ENCODE assay signal across 8 mouse cellular contexts in the genomic region with DNA sequence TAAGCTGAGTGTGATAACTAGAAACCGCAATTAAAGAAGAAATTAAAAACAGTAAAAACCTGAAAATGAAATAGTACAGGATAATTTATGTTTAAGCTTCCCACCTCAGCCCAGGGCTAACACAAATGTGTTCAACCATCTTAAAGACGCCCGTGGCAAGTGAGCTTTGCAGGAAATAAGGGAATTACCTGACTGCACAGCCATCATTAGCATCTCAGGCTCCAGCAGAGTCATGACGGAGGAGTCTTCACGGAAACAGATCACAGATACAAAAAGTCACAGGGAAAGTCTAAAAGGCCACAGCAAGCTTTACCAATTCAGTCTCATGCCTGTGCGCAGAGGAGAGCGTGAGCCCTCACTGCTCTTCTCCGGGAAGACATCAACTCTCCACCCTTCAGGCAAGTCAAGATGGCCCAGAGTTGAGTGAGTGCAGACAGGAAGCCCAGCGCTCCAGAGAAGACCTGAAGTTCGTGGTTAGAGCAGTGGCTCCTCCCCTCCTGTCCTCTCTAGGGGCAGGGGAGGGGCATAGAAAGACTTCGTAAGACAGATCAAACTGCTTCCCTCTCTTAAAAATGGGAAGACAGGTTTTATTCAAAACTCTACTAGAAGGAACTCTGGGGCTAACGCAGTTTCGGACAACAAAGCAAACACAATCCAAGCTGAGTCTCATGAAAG.
DNase-seq lines count a peak whose midpoint lies in the region; ATAC-seq lines count a peak whose summit lies in the region.

No protein-coding gene starts in this region.

- H3K9me3 ChIP-seq in midbrain, embryonic 13.5 days: no peaks in the 10 kb centered on the region
- H3K9me3 ChIP-seq in midbrain, embryonic 11.5 days (ENCODE audit: control insufficient read depth, low read length): no peaks in the 10 kb centered on the region
- no peaks in the 10 kb centered on the region for H3K9me3 ChIP-seq in heart, embryonic 12.5 days (replicated peaks)

- ATAC-seq in midbrain, embryonic 13.5 days: no peak
- no peak for ATAC-seq in midbrain, embryonic 11.5 days (ENCODE audit: low FRiP score)
- ATAC-seq in heart, embryonic 12.5 days (ENCODE audit: insufficient number of reproducible peaks, low FRiP score): no peak

- no peaks in the 10 kb centered on the region for H3K36me3 ChIP-seq in midbrain, embryonic 13.5 days
- no peaks in the 10 kb centered on the region for H3K36me3 ChIP-seq in midbrain, embryonic 11.5 days (ENCODE audit: control insufficient read depth, insufficient read depth, low read length)
- H3K36me3 ChIP-seq in heart, embryonic 12.5 days: no peaks in the 10 kb centered on the region

- 54% methylated on average over 13 of the region's 13 CpGs for WGBS in midbrain, embryonic 13.5 days
- 59% methylated on average over 13 of the region's 13 CpGs for WGBS in midbrain, embryonic 11.5 days
- WGBS in heart, embryonic 12.5 days: 39% methylated on average over 13 of the region's 13 CpGs

- H3K27me3 ChIP-seq in midbrain, embryonic 13.5 days: no peaks in the 10 kb centered on the region
- no peaks in the 10 kb centered on the region for H3K27me3 ChIP-seq in midbrain, embryonic 11.5 days (ENCODE audit: control insufficient read depth, insufficient read depth, low read length)
- no peaks in the 10 kb centered on the region for H3K27me3 ChIP-seq in heart, embryonic 12.5 days (replicated peaks)

- no peak for DNase-seq in midbrain, embryonic 11.5 days (ENCODE audit: low spot score, missing footprints)
- peak; percentile 49 to 69 for DNase-seq in left cerebral cortex, postnatal 25 days (ENCODE audit: low spot score in 2 of 2)
- DNase-seq in monocyte, adult 2 months (ENCODE audit: low read depth in 1 of 2, low spot score in 2 of 2): peak; percentile 33 to 64
- peak; percentile 71 to 77 for DNase-seq in thymus, postnatal 36 days
- no peak for DNase-seq in cerebellum, postnatal 25 days

- peak overlapping the region; percentile 6; the same call in 1 of the 2 replicates for H3K4me2 ChIP-seq in midbrain, embryonic 13.5 days (replicated peaks)
- no peak overlapping the region for H3K4me2 ChIP-seq in midbrain, embryonic 11.5 days
- H3K4me2 ChIP-seq in heart, embryonic 12.5 days: peak overlapping the region; percentile 51

- no peak overlapping the region for H3K4me3 ChIP-seq in midbrain, embryonic 13.5 days (replicated peaks)
- H3K4me3 ChIP-seq in midbrain, embryonic 11.5 days (ENCODE audit: low read depth, low read length): no peak overlapping the region
- H3K4me3 ChIP-seq in brown adipose tissue, adult 24 weeks (ENCODE audit: insufficient read depth, low read depth, low read length): peak overlapping the region; percentile 44
- 0 out of 2 replicates have a peak overlapping the region, but pooled peaks have one; percentile 2 for H3K4me3 ChIP-seq in heart, embryonic 12.5 days

- H3K9ac ChIP-seq in midbrain, embryonic 13.5 days (replicated peaks): no peak overlapping the region
- no peak overlapping the region for H3K9ac ChIP-seq in midbrain, embryonic 11.5 days (ENCODE audit: low read length)
- H3K9ac ChIP-seq in heart, embryonic 12.5 days: no peak overlapping the region

- intact Hi-C loops in left cerebral cortex, postnatal 25 days (cut with DNase I): loop anchor here (5.0 to 10.0 kb wide), 2 partner anchors 37 to 240 kb away; no protein-coding TSS in a partner anchor

- peaks cover 42% of the 10 kb centered on the region for H3K4me1 ChIP-seq in midbrain, embryonic 13.5 days (replicated peaks)
- peaks cover 8% of the 10 kb centered on the region; the same call in 1 of the 2 replicates for H3K4me1 ChIP-seq in midbrain, embryonic 11.5 days (ENCODE audit: control insufficient read depth, insufficient read depth, low read length)
- 0 out of 2 replicates have a peak, but pooled peaks cover 3% of the 10 kb centered on the region for H3K4me1 ChIP-seq in brown adipose tissue, adult 24 weeks (ENCODE audit: control insufficient read depth, insufficient read depth, insufficient read length, low read length)
- peaks cover 55% of the 10 kb centered on the region for H3K4me1 ChIP-seq in heart, embryonic 12.5 days (replicated peaks)

- H3K27ac ChIP-seq in midbrain, embryonic 13.5 days: no peak overlapping the region
- H3K27ac ChIP-seq in midbrain, embryonic 11.5 days (ENCODE audit: low read depth, low read length): no peak overlapping the region
- H3K27ac ChIP-seq in brown adipose tissue, adult 24 weeks (replicated peaks; ENCODE audit: low read depth, low read length): peak overlapping the region; percentile 45
- H3K27ac ChIP-seq in heart, embryonic 12.5 days (ENCODE audit: poor library complexity, severe bottlenecking): no peak overlapping the region

Comparison
In these comparisons a context has a peak if more than half of its experiments do, and no peak if none do; other contexts are left out.
1. H3K4me3 ChIP-seq: peak in brown adipose tissue, adult 24 weeks (single experiment) and heart, embryonic 12.5 days (single experiment); none in midbrain, embryonic 13.5 days (single experiment) and midbrain, embryonic 11.5 days (single experiment).
2. DNase-seq: peak in left cerebral cortex, postnatal 25 days (2 of 2), monocyte, adult 2 months (2 of 2) and thymus, postnatal 36 days (2 of 2); none in midbrain, embryonic 11.5 days (single experiment) and cerebellum, postnatal 25 days (0 of 2).